ENCODE assay signal across 9 mouse cellular contexts in genomic region chr6:113531840-113532404, GRCm38 (mm10). TPM values are rescaled to one million over a fixed set of nuclear protein-coding genes. Genes with fewer than 3 reads are reported as not detected.
DNase-seq lines count a peak whose midpoint lies in the region; ATAC-seq and TF ChIP-seq lines count a peak whose summit lies in the region.
"Had no signal": no experiment of that assay in that cellular context is flagged by ENCODE, and none has a peak within 500 bp of the region (broad histone marks: within the 10 kb centered on the region; RNA-seq: fewer than 3 reads in every experiment).

No protein-coding gene starts in this region.

- no peaks in the 10 kb centered on the region for H3K27me3 ChIP-seq in heart, embryonic 11.5 days (ENCODE audit: control insufficient read depth, insufficient read depth, low read length)
- no peaks in the 10 kb centered on the region for H3K27me3 ChIP-seq in E14TG2a.4 (ENCODE audit: insufficient read depth, low read length)
- no peaks in the 10 kb centered on the region for H3K27me3 ChIP-seq in forebrain, embryonic 15.5 days
- H3K27me3 ChIP-seq in midbrain, embryonic 10.5 days (ENCODE audit: low read depth, poor library complexity, severe bottlenecking), result no peaks in the 10 kb centered on the region
- H3K27me3 ChIP-seq: Patski had no signal

- H3K36me3 ChIP-seq in heart, embryonic 11.5 days (ENCODE audit: control insufficient read depth, insufficient read depth, low read length), result no peaks in the 10 kb centered on the region
- peaks cover 60% of the 10 kb centered on the region for H3K36me3 ChIP-seq in E14TG2a.4 (ENCODE audit: insufficient read depth, low read length)
- no peaks in the 10 kb centered on the region for H3K36me3 ChIP-seq in forebrain, embryonic 15.5 days
- peaks cover 38% of the 10 kb centered on the region for H3K36me3 ChIP-seq in midbrain, embryonic 10.5 days

- intact Hi-C loops in heart, postnatal 10 days (cut with DNase I), result loop anchor here (1.0 kb wide), 1 partner anchor 49 kb away; the partner anchor contains the start of gene Creld1

- no peak for TF ChIP-seq CTCF in E14TG2a.4 (conservative IDR thresholded peaks at IDR 0.05; ENCODE audit: low read length)

- peak overlapping the region; percentile 77 for H3K9ac ChIP-seq in heart, embryonic 11.5 days (ENCODE audit: low read depth, low read length)
- H3K9ac ChIP-seq in forebrain, embryonic 15.5 days (replicated peaks), result peak overlapping the region; percentile 75

- peak overlapping the region; percentile 64 for H3K4me3 ChIP-seq in heart, embryonic 11.5 days (ENCODE audit: low read depth, low read length)
- H3K4me3 ChIP-seq in E14TG2a.4 (replicated peaks; ENCODE audit: low read length), result peak overlapping the region; percentile 96
- H3K4me3 ChIP-seq in forebrain, embryonic 15.5 days, result peak overlapping the region; percentile 54
- H3K4me3 ChIP-seq in midbrain, embryonic 10.5 days, result peak overlapping the region; percentile 82

- H3K27ac ChIP-seq in heart, embryonic 11.5 days (ENCODE audit: low read depth, low read length), result no peak overlapping the region
- H3K27ac ChIP-seq in forebrain, embryonic 15.5 days (replicated peaks), result no peak overlapping the region
- peak overlapping the region; percentile 90 for H3K27ac ChIP-seq in midbrain, embryonic 10.5 days (replicated peaks)

- WGBS in heart, embryonic 11.5 days (ENCODE audit: insufficient replicate concordance), result 8% methylated on average over 7 of the region's 7 CpGs
- 6% methylated on average over 7 of the region's 7 CpGs for WGBS in forebrain, embryonic 15.5 days
- WGBS in midbrain, embryonic 10.5 days, result 8% methylated on average over 7 of the region's 7 CpGs

- ATAC-seq in heart, embryonic 11.5 days (replicated peaks; ENCODE audit: insufficient number of reproducible peaks, low FRiP score, low TSS enrichment), result no peak
- ATAC-seq in forebrain, embryonic 15.5 days (replicated peaks), result no peak
- no peak for ATAC-seq in monocyte, adult 5-6 weeks (replicated peaks; ENCODE audit: insufficient number of reproducible peaks, low FRiP score, low TSS enrichment, poor library complexity, severe bottlenecking)

- no peak for DNase-seq in heart, postnatal 10 days
- DNase-seq in midbrain, embryonic 10.5 days (ENCODE audit: low spot score), result no peak
- DNase-seq in urinary bladder, postnatal 10 days (ENCODE audit: low spot score), result no peak
- no peak for DNase-seq in adipocyte (ENCODE audit: low spot score)

- no peaks in the 10 kb centered on the region for H3K9me3 ChIP-seq in heart, embryonic 11.5 days (replicated peaks; ENCODE audit: control insufficient read depth, low read length)
- no peaks in the 10 kb centered on the region for H3K9me3 ChIP-seq in E14TG2a.4 (ENCODE audit: low read length)
- no peaks in the 10 kb centered on the region for H3K9me3 ChIP-seq in forebrain, embryonic 15.5 days
- no peaks in the 10 kb centered on the region for H3K9me3 ChIP-seq in midbrain, embryonic 10.5 days (replicated peaks)

- peaks cover 12% of the 10 kb centered on the region for H3K4me1 ChIP-seq in heart, embryonic 11.5 days (ENCODE audit: control insufficient read depth, insufficient read depth, low read length)
- H3K4me1 ChIP-seq in E14TG2a.4 (replicated peaks; ENCODE audit: low read depth, low read length), result peaks cover 20% of the 10 kb centered on the region
- peaks cover 28% of the 10 kb centered on the region for H3K4me1 ChIP-seq in forebrain, embryonic 15.5 days
- peaks cover 26% of the 10 kb centered on the region for H3K4me1 ChIP-seq in midbrain, embryonic 10.5 days

- peak overlapping the region; percentile 66 for H3K4me2 ChIP-seq in heart, embryonic 11.5 days
- peak overlapping the region; percentile 59 for H3K4me2 ChIP-seq in forebrain, embryonic 15.5 days (replicated peaks)

RNA-seq across cellular contexts. Expression of gene Fancd2, which starts 0.4 kb away (rescaled TPM):
- 11.5 and 12.6 TPM in 2 replicates for polyA plus RNA-seq in heart, embryonic 11.5 days (2014; fragmentation: Nextera tagmentation; extraction: Ambion mirVana)
- total RNA-seq in heart, postnatal 10 days (2021), result 1 to 10 TPM; 3.0 to 3.6 TPM
- 6.5 and 6.7 TPM in 2 replicates for polyA plus RNA-seq in forebrain, embryonic 15.5 days (2015; fragmentation: Nextera tagmentation; extraction: Ambion mirVana)
- polyA plus RNA-seq in midbrain, embryonic 10.5 days (2016; fragmentation: Nextera tagmentation; extraction: Ambion mirVana), result 18.1 and 18.2 TPM in 2 replicates
- total RNA-seq in monocyte, adult 5-6 weeks (2017), result 0.29 to 1.8 TPM (median 1.7 TPM) in 3 replicates

RNA-seq across cellular contexts. Expression of gene Emc3, which starts 0.5 kb away (rescaled TPM):
- 79.5 and 83.4 TPM in 2 replicates for polyA plus RNA-seq in heart, embryonic 11.5 days (2014; fragmentation: Nextera tagmentation; extraction: Ambion mirVana)
- 10 to 100 TPM; 62.2 to 64.0 TPM for total RNA-seq in heart, postnatal 10 days (2021)
- 94.9 and 103 TPM in 2 replicates for polyA plus RNA-seq in forebrain, embryonic 15.5 days (2015; fragmentation: Nextera tagmentation; extraction: Ambion mirVana)
- 82.0 and 83.4 TPM in 2 replicates for polyA plus RNA-seq in midbrain, embryonic 10.5 days (2016; fragmentation: Nextera tagmentation; extraction: Ambion mirVana)
- 37.2 to 57.0 TPM (median 50.1 TPM) in 3 replicates for total RNA-seq in monocyte, adult 5-6 weeks (2017)

RNA-seq across cellular contexts. Expression of gene Prrt3, which starts 30.2 kb away (rescaled TPM):
- 0.23 and 0.27 TPM in 2 replicates for polyA plus RNA-seq in heart, embryonic 11.5 days (2014; fragmentation: Nextera tagmentation; extraction: Ambion mirVana)
- total RNA-seq in heart, postnatal 10 days (2021), result not detected
- polyA plus RNA-seq in forebrain, embryonic 15.5 days (2015; fragmentation: Nextera tagmentation; extraction: Ambion mirVana), result 5.1 and 6.0 TPM in 2 replicates
- 2.0 and 2.3 TPM in 2 replicates for polyA plus RNA-seq in midbrain, embryonic 10.5 days (2016; fragmentation: Nextera tagmentation; extraction: Ambion mirVana)
- total RNA-seq in monocyte, adult 5-6 weeks (2017), result not detected in 3 replicates

RNA-seq across cellular contexts. Expression of gene Creld1, which starts 48.8 kb away (rescaled TPM):
- 31.1 and 37.2 TPM in 2 replicates for polyA plus RNA-seq in heart, embryonic 11.5 days (2014; fragmentation: Nextera tagmentation; extraction: Ambion mirVana)
- 10 to 100 TPM; 38.9 to 41.6 TPM for total RNA-seq in heart, postnatal 10 days (2021)
- polyA plus RNA-seq in forebrain, embryonic 15.5 days (2015; fragmentation: Nextera tagmentation; extraction: Ambion mirVana), result 63.8 and 66.7 TPM in 2 replicates
- polyA plus RNA-seq in midbrain, embryonic 10.5 days (2016; fragmentation: Nextera tagmentation; extraction: Ambion mirVana), result 43.0 and 45.4 TPM in 2 replicates
- total RNA-seq in monocyte, adult 5-6 weeks (2017), result 0.85 to 6.1 TPM (median 3.4 TPM) in 3 replicates
